Mouse (Mus musculus) spleen, adult 2 months (tissue): ENCODE results near the gene Krt14. TPM values are rescaled to one million over a fixed set of nuclear protein-coding genes. Genes with fewer than 3 reads are reported as not detected.
"Not testable (repeated sequence)": the region's sequence is repeated elsewhere in the genome, so short reads cannot be mapped to it uniquely, and the experiment has no call there.

Source experiments
- DNase-seq, 2 experiments: peaks; one replicate each; pipeline versions ENCODE4 v3.0.0 to v3.0.0-alpha.2; 2012 to 2021; ENCODE audit warnings: low spot score in 2 of 2, low read depth in 1 of 2
- H3K27ac ChIP-seq: fragments of 200-500 bp; 2 replicates; pipeline ENCODE4 v1.5.1; 2012; ENCODE audit warnings: low read length, inconsistent platforms; ENCODE audit not compliant: insufficient read depth
- H3K27me3 ChIP-seq: fragments of 200-500 bp; 2 replicates; pipeline ENCODE4 v1.6.1; 2012; ENCODE audit warnings: mild to moderate bottlenecking, moderate library complexity, low read length, inconsistent platforms; ENCODE audit not compliant: control insufficient read depth, insufficient read depth
- H3K36me3 ChIP-seq: fragments of 200-500 bp; 2 replicates; pipeline ENCODE4 v1.6.1; 2012; ENCODE audit warnings: mild to moderate bottlenecking, low read length, inconsistent platforms; ENCODE audit not compliant: control insufficient read depth, insufficient read depth
- H3K4me1 ChIP-seq: fragments of 200-500 bp; 2 replicates; pipeline ENCODE4 v1.6.1; 2011; ENCODE audit warnings: inconsistent platforms; ENCODE audit not compliant: control insufficient read depth, insufficient read depth, insufficient read length
- H3K4me3 ChIP-seq: fragments of 200-500 bp; 2 replicates; pipeline ENCODE4 v1.5.1; 2011; ENCODE audit warnings: mild to moderate bottlenecking, inconsistent platforms; ENCODE audit not compliant: insufficient read depth, insufficient read length; ENCODE audit errors: extremely low read depth
- CTCF ChIP-seq: fragments of 200-500 bp; IDR thresholded peaks from 2 replicates; pipeline ENCODE4 v1.5.1; 2011; ENCODE audit warnings: mild to moderate bottlenecking, inconsistent platforms; ENCODE audit not compliant: insufficient read depth, insufficient read length, insufficient replicate concordance; ENCODE audit errors: extremely low read depth
- POLR2A ChIP-seq: fragments of 200-500 bp; IDR thresholded peaks from 2 replicates; pipeline ENCODE4 v1.6.1; 2011; ENCODE audit warnings: low read depth, low read length, inconsistent platforms
- WGBS: fragments of 180-500 bp; shearing (Covaris S2); methylation state at CpG from one replicate; pipeline ENCODE4 v1.1.7; 2018; 5-methylcytosine and 5-hydroxymethylcytosine counted together
- polyA plus RNA-seq: library from polyadenylated mRNA; depleted of rRNA; stranded (reverse); fragments of >200 nt; gene quantifications from 2 replicates; pipeline ENCODE4 v1.2.3, GENCODE M21; 2012; rRNA removed

The Krt14 gene
- polyA plus RNA-seq: 0.20 TPM in 1 of 2 replicates, not detected in the other

- Histone ChIP-seq H3K4me3 (no peak within 1 kb of the TSS), H3K36me3 (no peaks in the 10 kb centered on the region), H3K27me3 (no peaks in the 10 kb centered on the region), H3K4me1 (no peaks in the 10 kb centered on the region), H3K27ac (no peak within 1 kb of the TSS)
- no peak for DNase-seq
- WGBS: 92% methylated on average over 8 of the region's 8 CpGs
- no peak for TF ChIP-seq POLR2A
- TF ChIP-seq CTCF: no peak
Observed at GRCm38 (mm10) chr11:100207498-100207897, at the start of gene Krt14. TSS of gene Krt14 (minus strand) at chr11:100207548.

- H3K27me3 ChIP-seq: no peaks in the 10 kb centered on the region
- 91% methylated on average over 6 of the region's 6 CpGs for WGBS
- H3K4me1 ChIP-seq: no peaks in the 10 kb centered on the region
- TF ChIP-seq CTCF (no peak), POLR2A (no peak)
- no peak for DNase-seq
- H3K4me3 ChIP-seq: no peak overlapping the region
- no peak overlapping the region for H3K27ac ChIP-seq
- H3K36me3 ChIP-seq: no peaks in the 10 kb centered on the region
Observed at GRCm38 (mm10) chr11:100255514-100255913, 48.2 kb upstream of the Krt14 start.

GRCm38 (mm10) chr11:100254360-100255090, 47.2 kb upstream of the Krt14 start:
- WGBS: 67% methylated on average over 5 of the region's 5 CpGs
- Histone ChIP-seq H3K27me3 (no peaks in the 10 kb centered on the region), H3K4me3 (no peak overlapping the region), H3K4me1 (no peaks in the 10 kb centered on the region), H3K27ac (no peak overlapping the region), H3K36me3 (no peaks in the 10 kb centered on the region)
- no peak for DNase-seq
- TF ChIP-seq CTCF (no peak), POLR2A (no peak)

- H3K27ac ChIP-seq: no peak within 1 kb of the TSS
- no peak for DNase-seq
- no peaks in the 10 kb centered on the region for H3K36me3 ChIP-seq
- no peaks in the 10 kb centered on the region for H3K27me3 ChIP-seq
- WGBS: 85% methylated on average over 7 of the region's 7 CpGs
- no peak within 1 kb of the TSS for H3K4me3 ChIP-seq
- no peak for TF ChIP-seq POLR2A
- TF ChIP-seq CTCF: no peak
- H3K4me1 ChIP-seq: no peaks in the 10 kb centered on the region
Observed at GRCm38 (mm10) chr11:100248852-100249465, 41.6 kb upstream of the Krt14 start, which contains the start of gene Krt16. TSS of gene Krt16 (minus strand) at chr11:100248902.

GRCm38 (mm10) chr11:100246471-100246870, 39.1 kb upstream of the Krt14 start:
- not testable (repeated sequence) for H3K27me3 ChIP-seq, H3K4me1 ChIP-seq, H3K27ac ChIP-seq, DNase-seq, H3K36me3 ChIP-seq, H3K4me3 ChIP-seq
- WGBS: 70% methylated on average over 7 of the region's 7 CpGs

GRCm38 (mm10) chr11:100240272-100240671, 32.9 kb upstream of the Krt14 start:
- H3K27me3 ChIP-seq, H3K27ac ChIP-seq, H3K36me3 ChIP-seq, H3K4me1 ChIP-seq, H3K4me3 ChIP-seq, DNase-seq: not testable (repeated sequence)
- 89% methylated on average over 4 of the region's 4 CpGs for WGBS

- Histone ChIP-seq H3K36me3 (no peaks in the 10 kb centered on the region), H3K27me3 (no peaks in the 10 kb centered on the region), H3K27ac (no peak overlapping the region), H3K4me1 (no peaks in the 10 kb centered on the region), H3K4me3 (no peak overlapping the region)
- TF ChIP-seq CTCF (no peak), POLR2A (no peak)
- DNase-seq: no peak
- 71% methylated on average over 8 of the region's 8 CpGs for WGBS
Observed at GRCm38 (mm10) chr11:100221741-100222140, 14.4 kb upstream of the Krt14 start.
